Mouse (Mus musculus) CH12.LX (cell line): ENCODE measurements around the gene Slc23a4. TPM values are rescaled to one million over a fixed set of nuclear protein-coding genes. Genes with fewer than 3 reads are reported as not detected.

Experiments used
- DNase-seq: peaks from one replicate; pipeline ENCODE4 v3.0.0-alpha.2; 2013; ENCODE audit errors: extremely low read depth
- H3K27ac ChIP-seq: 2 replicates; pipeline ENCODE4 v1.5.1; 2012; ENCODE audit warnings: low read depth, mild to moderate bottlenecking, control low read depth, moderate library complexity; ENCODE audit not compliant: insufficient read depth
- H3K27me3 ChIP-seq: replicated peaks from 2 replicates; pipeline ENCODE3; 2012; ENCODE audit warnings: inconsistent platforms
- H3K36me3 ChIP-seq, 2 experiments: replicated peaks in 1 of 2; 2 replicates each; pipeline versions ENCODE3 to v1.6.1; 2012; ENCODE audit warnings: inconsistent platforms in 1 of 2, low read length in 1 of 2, mild to moderate bottlenecking in 1 of 2, mixed read lengths in 1 of 2, moderate library complexity in 1 of 2; ENCODE audit not compliant: control insufficient read depth in 1 of 2, insufficient read depth in 1 of 2
- H3K4me1 ChIP-seq, 2 experiments: 2 replicates each; pipeline ENCODE4 v1.6.1; 2012; ENCODE audit warnings: inconsistent platforms in 1 of 2, moderate library complexity in 1 of 2; ENCODE audit not compliant: insufficient read depth in 2 of 2, control insufficient read depth in 1 of 2
- H3K4me2 ChIP-seq: 2 replicates; pipeline ENCODE4 v1.6.1; 2012; ENCODE audit warnings: low read depth, mild to moderate bottlenecking, control low read depth; ENCODE audit not compliant: poor library complexity, insufficient read depth, severe bottlenecking
- H3K4me3 ChIP-seq, 3 experiments: fragments of 150-350 bp in 1 of 3; sonication (generic) in 1 of 3; replicated peaks in 1 of 3; 2 replicates each; pipeline versions ENCODE3 to v1.5.1; 2011 to 2012; ENCODE audit warnings: low read depth in 2 of 3, low read length in 2 of 3, mild to moderate bottlenecking in 2 of 3, moderate library complexity in 2 of 3, control low read depth in 1 of 3, improper control_type of control experiment in 1 of 3, inconsistent platforms in 1 of 3, mixed read lengths in 1 of 3; ENCODE audit not compliant: poor library complexity in 1 of 3
- H3K79me2 ChIP-seq: replicated peaks from 2 replicates; pipeline ENCODE4 v1.6.1; 2012; ENCODE audit warnings: mild to moderate bottlenecking, moderate library complexity; ENCODE audit not compliant: control insufficient read depth, poor library complexity, insufficient read depth, severe bottlenecking; ENCODE audit errors: extremely low read depth
- H3K9ac ChIP-seq: 2 replicates; pipeline ENCODE4 v1.6.1; 2012; ENCODE audit warnings: low read depth, mild to moderate bottlenecking, control low read depth, moderate library complexity; ENCODE audit not compliant: insufficient read depth
- H3K9me3 ChIP-seq: replicated peaks from 2 replicates; pipeline ENCODE3; 2012; ENCODE audit warnings: low read length, inconsistent platforms, mixed read lengths
- CHD1 ChIP-seq: IDR thresholded peaks from 2 replicates; pipeline ENCODE4 v1.6.1; 2012; ENCODE audit warnings: low read depth, low read length, improper control_type of control experiment, inconsistent platforms
- CHD2 ChIP-seq: IDR thresholded peaks from 2 replicates; pipeline ENCODE4 v1.6.1; 2011; ENCODE audit warnings: low read length, improper control_type of control experiment
- CTCF ChIP-seq, 2 experiments: IDR thresholded peaks in 1 of 2; conservative IDR thresholded peaks in 1 of 2; 2 replicates each; pipeline ENCODE4 v1.5.1; 2011 to 2012; ENCODE audit warnings: low read depth in 2 of 2, low read length in 2 of 2, improper control_type of control experiment in 1 of 2, inconsistent platforms in 1 of 2, mild to moderate bottlenecking in 1 of 2, moderate library complexity in 1 of 2
- E2F4 ChIP-seq: IDR thresholded peaks from 2 replicates; pipeline ENCODE4 v1.6.1; 2011; ENCODE audit warnings: low read depth, low read length, improper control_type of control experiment; ENCODE audit not compliant: insufficient replicate concordance
- EP300 ChIP-seq: IDR thresholded peaks from 2 replicates; pipeline ENCODE4 v1.6.1; 2011; ENCODE audit warnings: low read length, improper control_type of control experiment
- HCFC1 ChIP-seq: IDR thresholded peaks from 2 replicates; pipeline ENCODE4 v1.6.1; 2012; ENCODE audit warnings: low read depth, mild to moderate bottlenecking, inconsistent platforms, low read length, improper control_type of control experiment
- JUN ChIP-seq: IDR thresholded peaks from 2 replicates; pipeline ENCODE4 v1.6.1; 2011; ENCODE audit warnings: low read depth, mild to moderate bottlenecking, low read length, improper control_type of control experiment, moderate library complexity; ENCODE audit not compliant: insufficient read depth
- MXI1 ChIP-seq: IDR thresholded peaks from 2 replicates; pipeline ENCODE4 v1.6.1; 2011; ENCODE audit warnings: mild to moderate bottlenecking, low read depth, low read length, improper control_type of control experiment
- MYC ChIP-seq: IDR thresholded peaks from 2 replicates; pipeline ENCODE4 v1.6.1; 2011; ENCODE audit warnings: low read depth, mild to moderate bottlenecking, improper control_type of control experiment, low read length
- NELFE ChIP-seq: IDR thresholded peaks from 2 replicates; pipeline ENCODE4 v1.6.1; 2011; ENCODE audit warnings: low read depth, low read length, improper control_type of control experiment
- NRF1 ChIP-seq: IDR thresholded peaks from 2 replicates; pipeline ENCODE4 v1.6.1; 2014; ENCODE audit warnings: low read depth, mild to moderate bottlenecking, inconsistent platforms, low read length, improper control_type of control experiment, moderate library complexity
- RAD21 ChIP-seq: IDR thresholded peaks from 2 replicates; pipeline ENCODE4 v1.6.1; 2011; ENCODE audit warnings: low read depth, mild to moderate bottlenecking, low read length, improper control_type of control experiment, moderate library complexity
- TBP ChIP-seq: conservative IDR thresholded peaks from 2 replicates; pipeline ENCODE4 v1.6.1; 2011; ENCODE audit warnings: low read depth, low read length, improper control_type of control experiment
- ZKSCAN1 ChIP-seq: IDR thresholded peaks from 2 replicates; pipeline ENCODE4 v1.6.1; 2012; ENCODE audit warnings: low read depth, inconsistent platforms, low read length, improper control_type of control experiment, borderline replicate concordance
- ZMIZ1 ChIP-seq: IDR thresholded peaks from 2 replicates; pipeline ENCODE4 v1.6.1; 2012; ENCODE audit warnings: low read depth, mild to moderate bottlenecking, inconsistent platforms, low read length, improper control_type of control experiment
- dilution Hi-C: fragments of 300-500 bp; cut with MboI; formaldehyde crosslinking; loops from 2 replicates; pipeline ENCODE4 v1.14.3; 2020; ENCODE audit warnings: low sequenced_read_pairs; ENCODE audit not compliant: extremely low pct_unique_long_range_greater_than_20kb, extremely low pct_ligation_motif_present
- in situ Hi-C: fragments of 300-500 bp; cut with MboI; formaldehyde crosslinking; loops from 3 replicates; pipeline ENCODE4 v1.14.3; 2019; ENCODE audit warnings: low sequenced_read_pairs, low pct_ligation_motif_present, low pct_unique_long_range_greater_than_20kb, mixed read lengths
- polyA plus RNA-seq: library from polyadenylated mRNA; unstranded; fragments of >175 nt; gene quantifications from 2 replicates; pipeline ENCODE4 v1.2.1, GENCODE M21; 2012; ENCODE audit warnings: low read depth; ENCODE audit not compliant: insufficient read length
- total RNA-seq, 2 experiments: library from RNA; depleted of rRNA; stranded (reverse); fragments of 300-350 nt in 1 of 2; fragments of >200 nt in 1 of 2; gene quantifications; 2 replicates each; pipeline ENCODE4 v1.2.3; 2012 to 2014

Gene Slc23a4
- total and polyA plus RNA-seq, 3 experiments: 0.21 to 0.30 (median 0.27) TPM

DNA sequence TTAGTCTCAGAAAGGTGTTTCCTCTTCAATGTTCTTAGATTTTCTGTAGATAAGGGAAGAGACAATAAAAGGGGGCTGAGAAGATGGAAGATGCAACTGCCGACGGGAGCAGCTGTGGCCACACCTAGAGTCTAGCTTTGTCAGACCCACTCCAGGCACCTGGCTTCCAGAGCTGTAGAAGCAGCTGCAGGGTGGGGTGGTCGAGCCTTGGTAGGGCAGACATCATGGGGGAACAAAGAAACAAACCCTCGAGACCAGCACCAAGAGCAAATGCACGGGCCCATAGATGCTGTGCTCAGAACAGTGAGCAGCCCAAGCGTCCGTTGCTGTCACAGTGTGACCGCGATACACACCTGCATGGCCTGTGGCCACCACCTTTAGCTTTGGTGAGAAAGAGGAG, 45.8 kb downstream of the Slc23a4 start:
- no peak for DNase-seq

DNA sequence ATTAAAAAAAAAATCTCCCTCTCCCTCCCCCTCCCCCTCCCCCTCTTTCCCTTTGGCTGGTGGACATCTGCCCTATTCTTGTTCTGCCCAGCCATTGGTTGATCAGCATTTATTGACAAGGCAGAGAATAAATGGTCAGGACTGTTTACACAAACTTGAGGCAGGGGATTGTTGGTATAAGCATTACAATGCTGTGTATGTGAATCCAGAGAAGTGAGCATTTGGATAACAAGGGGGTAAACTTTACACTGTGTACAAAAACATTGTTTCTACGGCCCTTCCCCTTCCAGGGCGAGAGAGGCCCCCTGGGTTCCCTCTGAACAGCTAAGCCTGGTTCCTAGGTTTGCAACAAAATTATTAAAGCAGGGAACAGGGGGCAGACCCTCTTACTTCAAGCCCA, 46.7 kb downstream of the Slc23a4 start:
- no peak for DNase-seq
- H3K36me3 ChIP-seq: peaks cover 0 to 2% of the 10 kb centered on the region in 2 experiments
- H3K4me3 ChIP-seq: no peak overlapping the region
- no peaks in the 10 kb centered on the region for H3K79me2 ChIP-seq
- H3K27me3 ChIP-seq: no peaks in the 10 kb centered on the region
- TF ChIP-seq NRF1 (no peak), MYC (no peak), RAD21 (no peak), TBP (no peak), MXI1 (no peak), CTCF (conservative IDR thresholded peaks at IDR 0.05 in 1 of 2, IDR thresholded peaks at IDR 0.05 in 1 of 2; ENCODE audit: low read depth in 2 of 2, low read length in 2 of 2) (no peak), NELFE (no peak), CHD2 (no peak), ZKSCAN1 (no peak), HCFC1 (no peak), EP300 (no peak), E2F4 (no peak), ZMIZ1 (no peak)
- dilution Hi-C loops (no loop called here), in situ Hi-C loops (no loop called here)
- H3K9ac ChIP-seq: no peak overlapping the region
- H3K4me1 ChIP-seq: peaks cover 19 to 86% of the 10 kb centered on the region in 2 experiments
- no peaks in the 10 kb centered on the region for H3K9me3 ChIP-seq
- H3K27ac ChIP-seq: no peak overlapping the region
- H3K4me2 ChIP-seq: no peak overlapping the region

More for the DNA sequence above, 45.8 kb downstream of the Slc23a4 start:
- dilution Hi-C loops: no loop called here
- H3K9ac ChIP-seq: no peak overlapping the region
- H3K4me1 ChIP-seq: peaks cover 15 to 83% of the 10 kb centered on the region in 2 experiments
- no peak overlapping the region for H3K4me3 ChIP-seq
- H3K27me3 ChIP-seq: no peaks in the 10 kb centered on the region
- H3K27ac ChIP-seq: no peak overlapping the region
- in situ Hi-C loops: no loop called here
- TF ChIP-seq CHD1 (no peak), TBP (no peak), JUN (no peak)
- peaks cover 0 to 2% of the 10 kb centered on the region in 2 experiments for H3K36me3 ChIP-seq
- H3K4me2 ChIP-seq: no peak overlapping the region
- no peaks in the 10 kb centered on the region for H3K9me3 ChIP-seq
- H3K79me2 ChIP-seq: no peaks in the 10 kb centered on the region
